Mouse (Mus musculus): Measurements from ENCODE around the gene Tmcc2. TPM values are rescaled to one million over a fixed set of nuclear protein-coding genes. Genes with fewer than 3 reads are reported as not detected.

Tmcc2 gene
- total RNA-seq, 2 experiments from 2014 or later: 29.4 to 40.8 TPM

- intact Hi-C loops (cut with DNase I): no loop called here
- Histone ChIP-seq H3K4me3 (peak overlapping the region; percentile 82), H3K27ac (peak overlapping the region; percentile 90)
- TF ChIP-seq CTCF (IDR thresholded peaks at IDR 0.05): no peak
- no peak for DNase-seq
These were observed 3.1 kb downstream of the Tmcc2 start for GRCm38 (mm10) chr1:132387943-132388342.

GRCm38 (mm10) chr1:132386266-132386665, 4.8 kb downstream of the Tmcc2 start:
- DNase-seq: no peak

GRCm38 (mm10) chr1:132385711-132386110, 5.4 kb downstream of the Tmcc2 start:
- H3K4me3 ChIP-seq: no peak overlapping the region
- peak overlapping the region; percentile 90 for H3K27ac ChIP-seq
- no peak for TF ChIP-seq CTCF (IDR thresholded peaks at IDR 0.05)
- DNase-seq: no peak
- intact Hi-C loops (cut with DNase I): no loop called here

More at GRCm38 (mm10) chr1:132386266-132386665, 4.8 kb downstream of the Tmcc2 start:
- intact Hi-C loops (cut with DNase I): no loop called here
- TF ChIP-seq CTCF (IDR thresholded peaks at IDR 0.05): no peak
- Histone ChIP-seq H3K27ac (peak overlapping the region; percentile 90), H3K4me3 (no peak overlapping the region)

GRCm38 (mm10) chr1:132385266-132385665, 5.8 kb downstream of the Tmcc2 start:
- peak overlapping the region; percentile 90 for H3K27ac ChIP-seq
- intact Hi-C loops (cut with DNase I): no loop called here
- no peak for DNase-seq

GRCm38 (mm10) chr1:132384001-132384554, 7.0 kb downstream of the Tmcc2 start:
- Histone ChIP-seq H3K27ac (peak overlapping the region; percentile 90), H3K4me3 (peak overlapping the region; percentile 32)
- intact Hi-C loops (cut with DNase I): no loop called here
- peak; percentile 78 for DNase-seq
- no peak for TF ChIP-seq CTCF (IDR thresholded peaks at IDR 0.05)

More at GRCm38 (mm10) chr1:132385266-132385665, 5.8 kb downstream of the Tmcc2 start:
- TF ChIP-seq CTCF (IDR thresholded peaks at IDR 0.05): no peak
- no peak overlapping the region for H3K4me3 ChIP-seq

GRCm38 (mm10) chr1:132381929-132382328, 9.2 kb downstream of the Tmcc2 start:
- no peak for DNase-seq
- intact Hi-C loops (cut with DNase I): no loop called here
- no peak overlapping the region for H3K4me3 ChIP-seq

GRCm38 (mm10) chr1:132380550-132381100, 10.5 kb downstream of the Tmcc2 start:
- H3K27ac ChIP-seq: peak overlapping the region; percentile 40
- intact Hi-C loops (cut with DNase I): no loop called here
- no peak for TF ChIP-seq CTCF (IDR thresholded peaks at IDR 0.05)
- H3K4me3 ChIP-seq: no peak overlapping the region
- DNase-seq: no peak

More at GRCm38 (mm10) chr1:132381929-132382328, 9.2 kb downstream of the Tmcc2 start:
- 0 out of 2 replicates have a peak overlapping the region, but pooled peaks have one; percentile 2 for H3K27ac ChIP-seq
- no peak for TF ChIP-seq CTCF (IDR thresholded peaks at IDR 0.05)

- TF ChIP-seq CTCF (IDR thresholded peaks at IDR 0.05): no peak
- no peak for DNase-seq
- H3K27ac ChIP-seq: peak overlapping the region; percentile 70
- intact Hi-C loops (cut with DNase I): no loop called here
- no peak overlapping the region for H3K4me3 ChIP-seq
These were observed 13.3 kb downstream of the Tmcc2 start for GRCm38 (mm10) chr1:132377811-132378210.

- intact Hi-C loops (cut with DNase I): no loop called here
- Histone ChIP-seq H3K4me3 (peak overlapping the region; percentile 15; the same call in 1 of the 2 replicates), H3K27ac (peak overlapping the region; percentile 70)
- no peak for TF ChIP-seq CTCF (IDR thresholded peaks at IDR 0.05)
- peak; percentile 48 for DNase-seq
These were observed 14.1 kb downstream of the Tmcc2 start for GRCm38 (mm10) chr1:132377055-132377365.

GRCm38 (mm10) chr1:132376211-132377054, 14.6 kb downstream of the Tmcc2 start:
- H3K4me3 ChIP-seq: peak overlapping the region; percentile 15; the same call in 1 of the 2 replicates
- peak; percentile 33 for DNase-seq
- H3K27ac ChIP-seq: peak overlapping the region; percentile 70
- intact Hi-C loops (cut with DNase I): no loop called here
- no peak for TF ChIP-seq CTCF (IDR thresholded peaks at IDR 0.05)

- Histone ChIP-seq H3K4me3 (no peak overlapping the region), H3K27ac (peak overlapping the region; percentile 70)
- intact Hi-C loops (cut with DNase I): no loop called here
- DNase-seq: peak; percentile 20
- TF ChIP-seq CTCF (IDR thresholded peaks at IDR 0.05): no peak
These were observed 15.8 kb downstream of the Tmcc2 start for GRCm38 (mm10) chr1:132375256-132375655.

- no peak for TF ChIP-seq CTCF (IDR thresholded peaks at IDR 0.05)
- no peak for DNase-seq
- Histone ChIP-seq H3K4me3 (no peak overlapping the region), H3K27ac (peak overlapping the region; percentile 70)
- intact Hi-C loops (cut with DNase I): no loop called here
These were observed 16.2 kb downstream of the Tmcc2 start for GRCm38 (mm10) chr1:132374873-132375244.

All from gastrocnemius, adult 2 months (tissue).